Mouse (Mus musculus) ES-E14 (cell line): ENCODE data around the gene Nxt2.

Source experiments
- CHD2 ChIP-seq: IDR thresholded peaks from 2 replicates; pipeline ENCODE4 v1.6.1; 2014; ENCODE audit warnings: mild to moderate bottlenecking, low read depth, low read length, inconsistent platforms
- HCFC1 ChIP-seq: IDR thresholded peaks from 2 replicates; pipeline ENCODE4 v1.6.1; 2012; ENCODE audit warnings: low read length, inconsistent platforms, borderline replicate concordance; ENCODE audit not compliant: insufficient read depth
- MAFK ChIP-seq: IDR thresholded peaks from 2 replicates; pipeline ENCODE4 v1.6.1; 2014; ENCODE audit warnings: mild to moderate bottlenecking, low read depth, low read length, inconsistent platforms; ENCODE audit not compliant: insufficient read depth
- ZC3H11A ChIP-seq: IDR thresholded peaks from 2 replicates; pipeline ENCODE4 v1.6.1; 2012; ENCODE audit warnings: low read depth, mild to moderate bottlenecking, inconsistent platforms, low read length, borderline replicate concordance
- ZNF384 ChIP-seq: IDR thresholded peaks from 2 replicates; pipeline ENCODE4 v1.6.1; 2012; ENCODE audit warnings: low read depth, low read length, inconsistent platforms

DNA sequence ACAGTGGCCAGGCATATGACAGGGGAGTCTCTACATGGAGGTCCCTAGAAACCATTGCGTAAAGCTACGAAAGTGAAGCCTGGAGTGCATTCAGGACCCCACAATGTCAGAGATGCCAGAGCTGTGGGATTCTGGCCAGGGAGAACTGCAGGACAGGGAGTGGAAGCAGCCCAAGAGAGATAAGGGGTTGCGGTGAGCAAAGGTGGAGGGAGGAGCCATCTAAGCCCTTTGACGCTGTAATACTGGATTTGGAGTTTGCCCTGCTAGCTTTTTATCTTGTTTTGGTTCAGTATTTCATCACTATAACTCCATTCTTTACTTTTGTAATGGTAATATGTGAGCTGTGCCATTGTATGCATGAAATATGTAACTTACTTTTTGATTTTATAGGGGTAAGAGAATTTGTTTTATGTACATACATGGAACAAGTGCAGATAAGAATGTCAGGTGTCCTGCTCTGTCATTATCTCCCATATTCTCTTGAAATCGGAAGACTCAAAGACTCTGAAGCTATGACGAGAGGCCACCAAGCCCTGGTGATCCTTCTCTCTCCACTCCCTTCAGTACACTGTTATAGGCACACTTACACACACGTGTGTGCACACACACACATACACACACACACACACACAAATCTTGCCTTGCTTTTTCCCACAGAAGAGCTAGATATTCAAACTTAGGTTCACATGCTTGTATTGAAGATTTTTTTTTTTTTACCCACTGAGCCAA, 23.6 kb downstream of the Nxt2 start:
- no peak for TF ChIP-seq HCFC1
- TF ChIP-seq CHD2: no peak
- no peak for TF ChIP-seq ZC3H11A
- no peak for TF ChIP-seq ZNF384
- TF ChIP-seq MAFK: no peak
